Mouse (Mus musculus) embryonic fibroblast, embryonic 13.5 days (primary cell): Measurements from ENCODE around the gene Hoxa4.

Experiments
- CTCF ChIP-seq: IDR thresholded peaks from 2 replicates; pipeline ENCODE4 v1.5.1; 2011; ENCODE audit warnings: mild to moderate bottlenecking, control low read depth, low read length, moderate library complexity, borderline replicate concordance; ENCODE audit not compliant: insufficient read depth
- POLR2A ChIP-seq: IDR thresholded peaks from 2 replicates; pipeline ENCODE4 v1.6.1; 2011; ENCODE audit warnings: low read depth, mild to moderate bottlenecking, control low read depth, low read length, moderate library complexity

DNA sequence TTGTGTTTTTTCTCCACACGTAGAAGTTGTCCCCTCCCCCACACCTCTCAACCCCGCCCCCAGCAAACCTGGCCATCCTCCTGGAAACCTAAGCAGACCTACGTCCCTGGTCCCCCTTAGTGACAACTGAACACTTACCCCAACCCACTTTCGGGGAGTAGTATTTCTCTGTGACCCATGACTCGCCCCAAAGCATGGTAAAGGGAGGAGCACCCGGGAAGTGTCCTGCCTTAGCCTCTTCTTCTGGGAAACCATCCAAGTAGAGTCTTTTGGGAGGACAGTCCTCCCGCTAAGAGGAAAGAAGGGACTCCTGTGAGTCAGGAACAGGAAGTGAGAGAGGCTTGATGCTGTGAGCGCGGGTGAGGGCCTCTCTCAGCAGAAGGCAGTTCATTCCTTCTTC is 31.6 kb downstream of the Hoxa4 start:
- no peak for TF ChIP-seq CTCF
- no peak for TF ChIP-seq POLR2A
